9 mouse cellular contexts compared by ENCODE assay signal in the genomic region with DNA sequence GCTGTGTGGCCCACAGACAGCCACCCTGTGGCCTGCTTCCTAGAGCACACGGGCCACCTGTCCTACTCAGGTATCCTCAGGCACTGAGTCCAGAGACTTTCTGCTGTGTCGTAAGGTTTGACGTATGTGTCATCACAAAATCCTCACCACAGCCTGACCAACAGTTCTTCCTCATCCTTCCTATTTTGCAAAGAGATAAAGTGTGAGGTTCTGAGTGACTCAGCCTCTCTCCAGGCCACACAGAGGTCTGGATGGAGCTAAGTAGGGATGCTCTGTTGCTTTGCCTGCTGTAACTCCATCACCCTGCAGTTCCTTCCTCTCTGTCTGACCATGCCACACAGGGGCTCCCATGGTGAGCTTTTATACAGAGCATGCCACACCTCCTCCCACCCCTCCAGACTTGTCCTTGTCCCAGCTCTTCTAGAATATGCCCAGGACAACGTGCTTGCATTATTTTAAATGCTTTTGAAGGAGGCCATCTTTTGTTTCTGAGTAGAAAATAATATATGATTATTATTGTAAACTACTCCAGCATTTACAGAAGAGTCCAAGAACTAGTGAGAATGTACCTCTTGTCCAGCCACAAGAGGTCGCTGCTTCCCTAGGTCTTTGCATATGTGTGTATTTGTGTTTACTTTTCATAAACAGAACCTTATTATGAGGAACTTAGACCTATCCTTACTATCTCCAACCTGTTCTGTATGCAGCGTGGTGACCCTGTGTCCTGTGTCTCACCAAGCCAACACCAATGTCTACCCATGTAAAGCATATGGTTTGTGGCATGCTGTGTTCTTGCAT. TPM values are rescaled to one million over a fixed set of nuclear protein-coding genes. Genes with fewer than 3 reads are reported as not detected.
DNase-seq lines count a peak whose midpoint lies in the region; ATAC-seq and TF ChIP-seq lines count a peak whose summit lies in the region.
"Had no signal": no experiment of that assay in that cellular context is flagged by ENCODE, and none has a peak within 500 bp of the region (broad histone marks: within the 10 kb centered on the region; RNA-seq: fewer than 3 reads in every experiment).

No protein-coding gene starts in this region.

- 66% methylated on average over 6 of the region's 6 CpGs for WGBS in forebrain, postnatal 0 days
- 65% methylated on average over 6 of the region's 6 CpGs for WGBS in forebrain, embryonic 14.5 days
- WGBS in lung, postnatal 0 days: 51% methylated on average over 6 of the region's 6 CpGs
- WGBS in lung, adult 2 months: 60% methylated on average over 6 of the region's 6 CpGs
- 66% methylated on average over 6 of the region's 6 CpGs for WGBS in forebrain, embryonic 10.5 days

- peak; percentile 41 for TF ChIP-seq CTCF in forebrain, postnatal 0 days (IDR thresholded peaks at IDR 0.05; ENCODE audit: low read depth)
- TF ChIP-seq CTCF in lung, postnatal 0 days (IDR thresholded peaks at IDR 0.05): peak; percentile 64
- no peak for TF ChIP-seq CTCF in lung, adult 2 months (IDR thresholded peaks at IDR 0.05; ENCODE audit: insufficient read depth, low read length)

- H3K4me1 ChIP-seq in forebrain, postnatal 0 days (ENCODE audit: insufficient read depth): no peaks in the 10 kb centered on the region
- no peaks in the 10 kb centered on the region for H3K4me1 ChIP-seq in forebrain, embryonic 14.5 days (ENCODE audit: control insufficient read depth, insufficient read depth, low read length)
- H3K4me1 ChIP-seq in lung, postnatal 0 days (ENCODE audit: insufficient read depth, low read depth, low read length): no peaks in the 10 kb centered on the region
- no peaks in the 10 kb centered on the region for H3K4me1 ChIP-seq in lung, adult 2 months (ENCODE audit: control insufficient read depth, insufficient read depth, low read length)
- peaks cover 7% of the 10 kb centered on the region for H3K4me1 ChIP-seq in forebrain, embryonic 10.5 days

- no peak overlapping the region for H3K4me2 ChIP-seq in forebrain, postnatal 0 days (ENCODE audit: low read depth)
- no peak overlapping the region for H3K4me2 ChIP-seq in forebrain, embryonic 14.5 days (ENCODE audit: low read length)
- H3K4me2 ChIP-seq in lung, postnatal 0 days (replicated peaks; ENCODE audit: low read depth, low read length): no peak overlapping the region

- H3K27ac ChIP-seq in forebrain, postnatal 0 days (ENCODE audit: low read depth, low read length): no peak overlapping the region
- no peak overlapping the region for H3K27ac ChIP-seq in forebrain, embryonic 14.5 days (ENCODE audit: low read depth, low read length)
- H3K27ac ChIP-seq in lung, postnatal 0 days (ENCODE audit: low read length): no peak overlapping the region
- no peak overlapping the region for H3K27ac ChIP-seq in forebrain, embryonic 10.5 days

- ATAC-seq in forebrain, postnatal 0 days: no peak
- no peak for ATAC-seq in forebrain, embryonic 14.5 days
- no peak for ATAC-seq in lung, postnatal 0 days
- ATAC-seq in megakaryocyte-erythroid progenitor cell, adult 5-6 weeks (replicated peaks; ENCODE audit: low FRiP score, low TSS enrichment, poor library complexity, severe bottlenecking): 0 out of 2 replicates have a peak, but pooled peaks have one; percentile 32

- no peak overlapping the region for H3K9ac ChIP-seq in forebrain, postnatal 0 days
- no peak overlapping the region for H3K9ac ChIP-seq in forebrain, embryonic 14.5 days (ENCODE audit: low read length)
- H3K9ac ChIP-seq in lung, postnatal 0 days (replicated peaks; ENCODE audit: low read depth): no peak overlapping the region

- no peak for TF ChIP-seq POLR2A in lung, adult 2 months (IDR thresholded peaks at IDR 0.05; ENCODE audit: borderline replicate concordance, extremely low read depth, low read depth, low read length)

- no peak for DNase-seq in forebrain, postnatal 0 days
- no peak for DNase-seq in forebrain, embryonic 14.5 days (ENCODE audit: low spot score)
- peak; percentile 28 for DNase-seq in lung, postnatal 0 days (ENCODE audit: low spot score)
- no peak for DNase-seq in lung, adult 2 months
- peak; percentile 32 to 36 for DNase-seq in adrenal gland, postnatal 36 days
- no peak for DNase-seq in right cerebral cortex, postnatal 14 days
- no peak for DNase-seq in forebrain, embryonic 10.5 days (ENCODE audit: extremely low spot score, low spot score)
- DNase-seq: right cerebral cortex, adult 18-20 months had no signal

- H3K4me3 ChIP-seq in forebrain, postnatal 0 days (ENCODE audit: low read depth, low read length): no peak overlapping the region
- H3K4me3 ChIP-seq in forebrain, embryonic 14.5 days (ENCODE audit: low read depth, low read length): no peak overlapping the region
- H3K4me3 ChIP-seq in lung, postnatal 0 days (ENCODE audit: low read depth, low read length): no peak overlapping the region
- H3K4me3 ChIP-seq in lung, adult 2 months (replicated peaks; ENCODE audit: extremely low read depth, low read depth, low read length): no peak overlapping the region
- H3K4me3 ChIP-seq in forebrain, embryonic 10.5 days: no peak overlapping the region

- TF ChIP-seq EP300 in lung, postnatal 0 days (IDR thresholded peaks at IDR 0.05): no peak

- no peaks in the 10 kb centered on the region for H3K36me3 ChIP-seq in forebrain, postnatal 0 days (ENCODE audit: insufficient read depth)
- H3K36me3 ChIP-seq in forebrain, embryonic 14.5 days (ENCODE audit: control insufficient read depth, insufficient read depth, low read length): no peaks in the 10 kb centered on the region
- H3K36me3 ChIP-seq in lung, postnatal 0 days (ENCODE audit: insufficient read depth, low read length): no peaks in the 10 kb centered on the region
- no peaks in the 10 kb centered on the region for H3K36me3 ChIP-seq in forebrain, embryonic 10.5 days (replicated peaks)

- H3K27me3 ChIP-seq in forebrain, postnatal 0 days (ENCODE audit: insufficient read depth, low read length): no peaks in the 10 kb centered on the region
- no peaks in the 10 kb centered on the region for H3K27me3 ChIP-seq in forebrain, embryonic 14.5 days (replicated peaks; ENCODE audit: control insufficient read depth, insufficient read depth, low read length)
- H3K27me3 ChIP-seq in lung, postnatal 0 days (replicated peaks; ENCODE audit: insufficient read depth, low read length): no peaks in the 10 kb centered on the region
- H3K27me3 ChIP-seq in forebrain, embryonic 10.5 days (ENCODE audit: poor library complexity, severe bottlenecking): no peaks in the 10 kb centered on the region

- H3K9me3 ChIP-seq in forebrain, postnatal 0 days (ENCODE audit: low read length): no peaks in the 10 kb centered on the region
- H3K9me3 ChIP-seq in forebrain, embryonic 14.5 days (replicated peaks; ENCODE audit: control insufficient read depth, low read length): no peaks in the 10 kb centered on the region
- no peaks in the 10 kb centered on the region for H3K9me3 ChIP-seq in lung, postnatal 0 days (ENCODE audit: low read length)
- H3K9me3 ChIP-seq in forebrain, embryonic 10.5 days: no peaks in the 10 kb centered on the region

RNA-seq across cellular contexts. Expression of a gene that starts 43.3 kb away (rescaled TPM):
- total RNA-seq in forebrain, postnatal 0 days (2014; rRNA removed): 0.46 and 0.81 TPM in 2 replicates
- 0.97 and 1.2 TPM in 2 replicates for polyA plus RNA-seq in forebrain, postnatal 0 days (2015; fragmentation: Nextera tagmentation; extraction: Ambion mirVana)
- polyA plus RNA-seq in forebrain, embryonic 14.5 days (2014; fragmentation: Nextera tagmentation; extraction: Ambion mirVana): 0.50 and 0.74 TPM in 2 replicates
- 3.1 TPM in 2 replicates for polyA plus RNA-seq in lung, postnatal 0 days (2015; fragmentation: Nextera tagmentation; extraction: Ambion mirVana)
- polyA plus RNA-seq in lung, adult 2 months (2012; rRNA removed): 8.6 and 9.1 TPM in 2 replicates
- 1 to 10 TPM; 1.4 to 1.8 TPM for total RNA-seq in adrenal gland, postnatal 36 days (2021)
- 3.2 and 4.4 TPM in 2 replicates for total RNA-seq in megakaryocyte-erythroid progenitor cell, adult 5-6 weeks (2014; fragmentation: Nextera tagmentation)
- 4.2 and 5.7 TPM in 2 replicates for total RNA-seq in megakaryocyte-erythroid progenitor cell, adult 5-6 weeks (2017)
- polyA plus RNA-seq in forebrain, embryonic 10.5 days (2016; fragmentation: Nextera tagmentation; extraction: Ambion mirVana): 0.78 and 1.0 TPM in 2 replicates

Comparison
In these comparisons a context has a peak if more than half of its experiments do, and no peak if none do; other contexts are left out.
1. DNase-seq: peak in lung, postnatal 0 days (single experiment) and adrenal gland, postnatal 36 days (2 of 2); none in forebrain, postnatal 0 days (single experiment), forebrain, embryonic 14.5 days (single experiment), lung, adult 2 months (single experiment), right cerebral cortex, postnatal 14 days (single experiment) and forebrain, embryonic 10.5 days (single experiment).